ENCODE assay signal across 19 mouse cellular contexts in the genomic region with DNA sequence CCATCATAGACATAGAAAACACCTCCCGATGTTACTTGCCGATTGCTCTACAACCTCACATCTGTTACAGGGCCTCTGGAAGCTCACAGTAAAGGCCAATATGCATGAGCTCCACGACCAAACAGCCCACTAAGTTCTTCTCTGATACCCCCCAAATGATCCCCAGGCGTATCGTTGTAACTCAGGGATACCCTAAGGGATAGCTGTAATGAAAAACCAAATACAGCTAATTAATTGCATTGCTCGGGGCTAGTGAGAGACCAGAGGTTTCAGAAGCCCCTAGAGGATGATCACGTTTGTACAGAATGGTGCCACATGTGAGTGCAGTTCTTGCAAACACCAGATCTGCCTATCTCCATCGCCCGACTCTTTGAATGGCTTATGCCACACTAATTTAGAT.
DNase-seq lines count a peak whose midpoint lies in the region; ATAC-seq and TF ChIP-seq lines count a peak whose summit lies in the region.
"Had no signal": no experiment of that assay in that cellular context is flagged by ENCODE, and none has a peak within 500 bp of the region (broad histone marks: within the 10 kb centered on the region; RNA-seq: fewer than 3 reads in every experiment).

No protein-coding gene starts in this region.

- no peak overlapping the region for H3K4me3 ChIP-seq in hindbrain, embryonic 11.5 days (ENCODE audit: low read depth, low read length)
- no peak overlapping the region for H3K4me3 ChIP-seq in hindbrain, embryonic 12.5 days
- H3K4me3 ChIP-seq in midbrain, embryonic 13.5 days (replicated peaks): no peak overlapping the region
- H3K4me3 ChIP-seq in midbrain, embryonic 10.5 days: no peak overlapping the region
- H3K4me3 ChIP-seq in hindbrain, postnatal 0 days (ENCODE audit: low read length): no peak overlapping the region
- no peak overlapping the region for H3K4me3 ChIP-seq in neural tube, embryonic 15.5 days (replicated peaks)
- H3K4me3 ChIP-seq: embryonic facial prominence, embryonic 10.5 days; forebrain, embryonic 10.5 days; gastrocnemius, adult 2 months; heart, embryonic 13.5 days had no signal

- no peaks in the 10 kb centered on the region for H3K27me3 ChIP-seq in hindbrain, embryonic 11.5 days (ENCODE audit: control insufficient read depth, insufficient read depth, low read length)
- H3K27me3 ChIP-seq in hindbrain, embryonic 12.5 days: no peaks in the 10 kb centered on the region
- no peaks in the 10 kb centered on the region for H3K27me3 ChIP-seq in midbrain, embryonic 13.5 days
- H3K27me3 ChIP-seq in midbrain, embryonic 10.5 days (ENCODE audit: low read depth, poor library complexity, severe bottlenecking): no peaks in the 10 kb centered on the region
- no peaks in the 10 kb centered on the region for H3K27me3 ChIP-seq in hindbrain, postnatal 0 days (ENCODE audit: insufficient read depth, low read length)
- no peaks in the 10 kb centered on the region for H3K27me3 ChIP-seq in neural tube, embryonic 15.5 days (replicated peaks)
- H3K27me3 ChIP-seq: heart, embryonic 13.5 days had no signal

- H3K9me3 ChIP-seq in hindbrain, embryonic 11.5 days (ENCODE audit: control insufficient read depth, low read length): no peaks in the 10 kb centered on the region
- no peaks in the 10 kb centered on the region for H3K9me3 ChIP-seq in hindbrain, embryonic 12.5 days (replicated peaks)
- H3K9me3 ChIP-seq in midbrain, embryonic 13.5 days: no peaks in the 10 kb centered on the region
- no peaks in the 10 kb centered on the region for H3K9me3 ChIP-seq in midbrain, embryonic 10.5 days (replicated peaks)
- H3K9me3 ChIP-seq in hindbrain, postnatal 0 days (ENCODE audit: low read length): no peaks in the 10 kb centered on the region
- no peaks in the 10 kb centered on the region for H3K9me3 ChIP-seq in neural tube, embryonic 15.5 days (replicated peaks)
- H3K9me3 ChIP-seq: embryonic facial prominence, embryonic 10.5 days; forebrain, embryonic 10.5 days; heart, embryonic 13.5 days had no signal

- 65% methylated on average over 9 of the region's 9 CpGs for WGBS in hindbrain, embryonic 11.5 days
- 56% methylated on average over 9 of the region's 9 CpGs for WGBS in hindbrain, embryonic 12.5 days
- 62% methylated on average over 9 of the region's 9 CpGs for WGBS in midbrain, embryonic 13.5 days
- 80% methylated on average over 9 of the region's 9 CpGs for WGBS in midbrain, embryonic 10.5 days
- 62% methylated on average over 9 of the region's 9 CpGs for WGBS in hindbrain, postnatal 0 days
- 30% methylated on average over 9 of the region's 9 CpGs for WGBS in neural tube, embryonic 15.5 days

- H3K27ac ChIP-seq in hindbrain, embryonic 11.5 days (ENCODE audit: low read depth, low read length): no peak overlapping the region
- H3K27ac ChIP-seq in hindbrain, embryonic 12.5 days: no peak overlapping the region
- H3K27ac ChIP-seq in midbrain, embryonic 13.5 days: no peak overlapping the region
- no peak overlapping the region for H3K27ac ChIP-seq in midbrain, embryonic 10.5 days (replicated peaks)
- no peak overlapping the region for H3K27ac ChIP-seq in hindbrain, postnatal 0 days
- H3K27ac ChIP-seq in neural tube, embryonic 15.5 days (replicated peaks): no peak overlapping the region
- H3K27ac ChIP-seq: embryonic facial prominence, embryonic 10.5 days; forebrain, embryonic 10.5 days; gastrocnemius, adult 2 months; heart, embryonic 13.5 days had no signal

- no peak for TF ChIP-seq CTCF in hindbrain, postnatal 0 days (IDR thresholded peaks at IDR 0.05; ENCODE audit: low read depth)

- peak; percentile 27 for DNase-seq in hindbrain, embryonic 11.5 days (ENCODE audit: low spot score)
- no peak for DNase-seq in midbrain, embryonic 10.5 days (ENCODE audit: low spot score)
- DNase-seq in hindbrain, postnatal 0 days (ENCODE audit: low spot score): peak; percentile 32
- DNase-seq: adrenal gland, postnatal 25 days; B cell, adult 2 months; cerebellum, adult 2 months; cerebellum, postnatal 10 days; gastrocnemius, adult 2 months; gastrocnemius, postnatal 25 days; heart, postnatal 36 days had no signal

- no peak overlapping the region for H3K4me2 ChIP-seq in hindbrain, embryonic 11.5 days (replicated peaks; ENCODE audit: low read depth, low read length)
- no peak overlapping the region for H3K4me2 ChIP-seq in hindbrain, embryonic 12.5 days (replicated peaks)
- no peak overlapping the region for H3K4me2 ChIP-seq in midbrain, embryonic 13.5 days (replicated peaks)
- no peak overlapping the region for H3K4me2 ChIP-seq in hindbrain, postnatal 0 days (ENCODE audit: low read depth, low read length)
- no peak overlapping the region for H3K4me2 ChIP-seq in neural tube, embryonic 15.5 days
- H3K4me2 ChIP-seq: heart, embryonic 13.5 days had no signal

- H3K36me3 ChIP-seq in hindbrain, embryonic 11.5 days (ENCODE audit: control insufficient read depth, insufficient read depth, low read length): no peaks in the 10 kb centered on the region
- H3K36me3 ChIP-seq in hindbrain, embryonic 12.5 days: no peaks in the 10 kb centered on the region
- H3K36me3 ChIP-seq in midbrain, embryonic 13.5 days: no peaks in the 10 kb centered on the region
- H3K36me3 ChIP-seq in midbrain, embryonic 10.5 days: no peaks in the 10 kb centered on the region
- H3K36me3 ChIP-seq in hindbrain, postnatal 0 days (ENCODE audit: insufficient read depth, low read length): no peaks in the 10 kb centered on the region
- no peaks in the 10 kb centered on the region for H3K36me3 ChIP-seq in neural tube, embryonic 15.5 days
- H3K36me3 ChIP-seq: embryonic facial prominence, embryonic 10.5 days; forebrain, embryonic 10.5 days; heart, embryonic 13.5 days had no signal

- no peaks in the 10 kb centered on the region for H3K4me1 ChIP-seq in hindbrain, embryonic 11.5 days (replicated peaks; ENCODE audit: control insufficient read depth, insufficient read depth, low read length)
- H3K4me1 ChIP-seq in hindbrain, embryonic 12.5 days: peaks cover 18% of the 10 kb centered on the region
- peaks cover 19% of the 10 kb centered on the region for H3K4me1 ChIP-seq in midbrain, embryonic 13.5 days (replicated peaks)
- no peaks in the 10 kb centered on the region for H3K4me1 ChIP-seq in midbrain, embryonic 10.5 days
- no peaks in the 10 kb centered on the region; the same call in 1 of the 2 replicates for H3K4me1 ChIP-seq in hindbrain, postnatal 0 days (ENCODE audit: insufficient read depth, low read length)
- H3K4me1 ChIP-seq in neural tube, embryonic 15.5 days: peaks cover 17% of the 10 kb centered on the region
- H3K4me1 ChIP-seq: embryonic facial prominence, embryonic 10.5 days; forebrain, embryonic 10.5 days; heart, embryonic 13.5 days had no signal

- no peak overlapping the region for H3K9ac ChIP-seq in hindbrain, embryonic 11.5 days (ENCODE audit: low read depth, low read length)
- no peak overlapping the region for H3K9ac ChIP-seq in hindbrain, embryonic 12.5 days
- H3K9ac ChIP-seq in midbrain, embryonic 13.5 days (replicated peaks): no peak overlapping the region
- no peak overlapping the region for H3K9ac ChIP-seq in hindbrain, postnatal 0 days (replicated peaks; ENCODE audit: low read length)
- H3K9ac ChIP-seq in neural tube, embryonic 15.5 days (replicated peaks): no peak overlapping the region
- H3K9ac ChIP-seq: heart, embryonic 13.5 days had no signal

- ATAC-seq in hindbrain, embryonic 11.5 days (ENCODE audit: low FRiP score): no peak; the same call in 1 of the 2 replicates
- no peak for ATAC-seq in hindbrain, embryonic 12.5 days (ENCODE audit: low FRiP score)
- peak; percentile 61; the same call in 1 of the 2 replicates for ATAC-seq in midbrain, embryonic 13.5 days
- no peak for ATAC-seq in hindbrain, postnatal 0 days
- ATAC-seq in neural tube, embryonic 15.5 days (ENCODE audit: low FRiP score): peak; percentile 45; the same call in 1 of the 2 replicates
- no peak for ATAC-seq in erythroid progenitor cell, adult 5-6 weeks (replicated peaks; ENCODE audit: low FRiP score, poor library complexity, severe bottlenecking)
- ATAC-seq: CD4-positive, CD25-positive, alpha-beta regulatory T cell, adult 4 months; forebrain, embryonic 14.5 days had no signal

Comparison
In these comparisons a context has a peak if more than half of its experiments do, and no peak if none do; other contexts are left out.
1. ATAC-seq: peak in midbrain, embryonic 13.5 days (single experiment) and neural tube, embryonic 15.5 days (single experiment); none in hindbrain, embryonic 11.5 days (single experiment), hindbrain, embryonic 12.5 days (single experiment), hindbrain, postnatal 0 days (single experiment) and erythroid progenitor cell, adult 5-6 weeks (single experiment).